8 mouse cellular contexts compared by ENCODE assay signal in the genomic region with DNA sequence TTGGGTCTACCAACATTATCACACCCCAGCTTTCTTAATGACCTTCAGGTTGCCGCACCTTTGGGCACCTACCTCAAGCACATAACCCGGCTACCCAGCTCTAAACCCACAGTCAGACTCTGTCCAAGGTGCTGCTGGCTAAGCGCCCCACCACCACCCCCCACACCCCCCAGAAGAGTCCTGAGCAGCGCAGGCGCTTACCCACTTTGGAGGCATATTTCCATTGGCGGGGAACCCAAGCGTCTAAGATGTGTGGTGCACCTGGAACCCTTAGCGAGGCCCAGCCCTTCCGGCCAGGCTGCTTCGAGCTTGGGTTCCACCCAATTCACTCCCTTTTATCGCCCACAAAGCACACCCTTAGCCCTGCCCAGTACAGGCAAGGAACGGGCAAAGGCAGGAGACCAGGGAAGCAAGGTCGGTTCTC. TPM values are rescaled to one million over a fixed set of nuclear protein-coding genes. Genes with fewer than 3 reads are reported as not detected.
DNase-seq lines count a peak whose midpoint lies in the region; ATAC-seq and TF ChIP-seq lines count a peak whose summit lies in the region.

A gene (minus strand): TSS at position 270 of the 424 bp plus-strand sequence.

- peak within 1 kb of the TSS; percentile 96 for H3K4me2 ChIP-seq in forebrain, embryonic 16.5 days (ENCODE audit: low read length)
- H3K4me2 ChIP-seq in intestine, embryonic 16.5 days (ENCODE audit: low read depth, low read length): peak within 1 kb of the TSS; percentile 97
- peak within 1 kb of the TSS; percentile 79 for H3K4me2 ChIP-seq in lung, postnatal 0 days (replicated peaks; ENCODE audit: low read depth, low read length)

- H3K27ac ChIP-seq in bone marrow macrophage, adult 2 months (ENCODE audit: insufficient read depth, low read depth, low read length): no peak within 1 kb of the TSS
- peak within 1 kb of the TSS; percentile 48 for H3K27ac ChIP-seq in forebrain, embryonic 16.5 days (ENCODE audit: low read length)
- peak within 1 kb of the TSS; percentile 30 for H3K27ac ChIP-seq in intestine, embryonic 16.5 days (ENCODE audit: low read length)
- peak within 1 kb of the TSS; percentile 74 for H3K27ac ChIP-seq in lung, postnatal 0 days (ENCODE audit: low read length)

- TF ChIP-seq EP300 in lung, postnatal 0 days (IDR thresholded peaks at IDR 0.05): no peak

- no peaks in the 10 kb centered on the region for H3K9me3 ChIP-seq in forebrain, embryonic 16.5 days (ENCODE audit: control insufficient read depth, low read length)
- no peaks in the 10 kb centered on the region for H3K9me3 ChIP-seq in intestine, embryonic 16.5 days (ENCODE audit: control insufficient read depth, low read length)
- H3K9me3 ChIP-seq in lung, postnatal 0 days (ENCODE audit: low read length): no peaks in the 10 kb centered on the region

- no peak for DNase-seq in layer of hippocampus, adult 8-10 months (ENCODE audit: low spot score in 2 of 2)
- no peak for DNase-seq in layer of hippocampus, adult 11-12 months (ENCODE audit: low spot score)
- DNase-seq in lung, postnatal 0 days (ENCODE audit: low spot score): peak; percentile 68
- DNase-seq in Muller cell, postnatal 12 days (ENCODE audit: inconsistent ontology term): no peak
- no peak for DNase-seq in urinary bladder, postnatal 10 days (ENCODE audit: low spot score)

- ATAC-seq in forebrain, embryonic 16.5 days: peak; percentile 11
- peak; percentile 72 for ATAC-seq in intestine, embryonic 16.5 days
- no peak; the same call in 1 of the 2 replicates for ATAC-seq in lung, postnatal 0 days

- peaks cover 47% of the 10 kb centered on the region for H3K27me3 ChIP-seq in forebrain, embryonic 16.5 days (replicated peaks; ENCODE audit: control insufficient read depth, insufficient read depth, low read length)
- H3K27me3 ChIP-seq in intestine, embryonic 16.5 days (replicated peaks; ENCODE audit: control insufficient read depth, insufficient read depth, low read length): peaks cover 44% of the 10 kb centered on the region
- H3K27me3 ChIP-seq in lung, postnatal 0 days (replicated peaks; ENCODE audit: insufficient read depth, low read length): peaks cover 38% of the 10 kb centered on the region

- H3K4me3 ChIP-seq in bone marrow macrophage, adult 2 months (ENCODE audit: insufficient read depth, low read length): peak within 1 kb of the TSS; percentile 72
- H3K4me3 ChIP-seq in forebrain, embryonic 16.5 days (replicated peaks; ENCODE audit: low read length): peak within 1 kb of the TSS; percentile 82
- H3K4me3 ChIP-seq in intestine, embryonic 16.5 days (ENCODE audit: low read length): peak within 1 kb of the TSS; percentile 68
- peak within 1 kb of the TSS; percentile 78 for H3K4me3 ChIP-seq in lung, postnatal 0 days (ENCODE audit: low read depth, low read length)

- no peak for TF ChIP-seq CTCF in bone marrow macrophage, adult 2 months (IDR thresholded peaks at IDR 0.05; ENCODE audit: low read depth, low read length)
- TF ChIP-seq CTCF in lung, postnatal 0 days (IDR thresholded peaks at IDR 0.05): no peak

- 10% methylated on average over 13 of the region's 13 CpGs for WGBS in forebrain, embryonic 16.5 days
- WGBS in intestine, embryonic 16.5 days: 8% methylated on average over 13 of the region's 13 CpGs
- 3% methylated on average over 12 of the region's 13 CpGs for WGBS in lung, postnatal 0 days

- peaks cover 6% of the 10 kb centered on the region; the same call in 1 of the 2 replicates for H3K36me3 ChIP-seq in forebrain, embryonic 16.5 days (ENCODE audit: control insufficient read depth, insufficient read depth)
- H3K36me3 ChIP-seq in intestine, embryonic 16.5 days (ENCODE audit: control insufficient read depth, insufficient read depth, low read length): no peaks in the 10 kb centered on the region; the same call in 1 of the 2 replicates
- 0 out of 2 replicates have a peak, but pooled peaks cover 7% of the 10 kb centered on the region for H3K36me3 ChIP-seq in lung, postnatal 0 days (ENCODE audit: insufficient read depth, low read length)

- TF ChIP-seq POLR2A in bone marrow macrophage, adult 2 months (IDR thresholded peaks at IDR 0.05; ENCODE audit: borderline replicate concordance, low read depth, low read length): no peak

- H3K9ac ChIP-seq in forebrain, embryonic 16.5 days (replicated peaks; ENCODE audit: low read depth, low read length): peak within 1 kb of the TSS; percentile 80
- peak within 1 kb of the TSS; percentile 76 for H3K9ac ChIP-seq in intestine, embryonic 16.5 days (ENCODE audit: low read depth, low read length)
- H3K9ac ChIP-seq in lung, postnatal 0 days (replicated peaks; ENCODE audit: low read depth): peak within 1 kb of the TSS; percentile 60

- H3K4me1 ChIP-seq in bone marrow macrophage, adult 2 months (ENCODE audit: control insufficient read depth, insufficient read depth, low read length): peaks cover 3% of the 10 kb centered on the region; the same call in 1 of the 2 replicates
- peaks cover 40% of the 10 kb centered on the region for H3K4me1 ChIP-seq in forebrain, embryonic 16.5 days (replicated peaks; ENCODE audit: control insufficient read depth, insufficient read depth, low read length)
- peaks cover 32% of the 10 kb centered on the region for H3K4me1 ChIP-seq in intestine, embryonic 16.5 days (ENCODE audit: control insufficient read depth, insufficient read depth, low read length)
- peaks cover 35% of the 10 kb centered on the region for H3K4me1 ChIP-seq in lung, postnatal 0 days (ENCODE audit: insufficient read depth, low read depth, low read length)

RNA-seq across cellular contexts. Expression of the gene that starts here (rescaled TPM):
- total RNA-seq in layer of hippocampus, adult 8-10 months (2022): 10 to 100 TPM; 53.1 to 56.9 (median 53.6) TPM
- 13.9 TPM in 2 replicates for polyA plus RNA-seq in bone marrow macrophage, adult 2 months (2012; ENCODE audit: insufficient read depth, insufficient read length, missing spikeins)
- polyA plus RNA-seq in forebrain, embryonic 16.5 days (2015; fragmentation: Nextera tagmentation; extraction: Ambion mirVana): 40.8 and 45.6 TPM in 2 replicates
- 23.5 and 25.3 TPM in 2 replicates for polyA plus RNA-seq in intestine, embryonic 16.5 days (2015; fragmentation: Nextera tagmentation; extraction: Ambion mirVana)
- polyA plus RNA-seq in lung, postnatal 0 days (2015; fragmentation: Nextera tagmentation; extraction: Ambion mirVana): 45.2 and 47.7 TPM in 2 replicates
